Mouse (Mus musculus): ENCODE results near the gene Kcnj13.

The Kcnj13 gene

DNA sequence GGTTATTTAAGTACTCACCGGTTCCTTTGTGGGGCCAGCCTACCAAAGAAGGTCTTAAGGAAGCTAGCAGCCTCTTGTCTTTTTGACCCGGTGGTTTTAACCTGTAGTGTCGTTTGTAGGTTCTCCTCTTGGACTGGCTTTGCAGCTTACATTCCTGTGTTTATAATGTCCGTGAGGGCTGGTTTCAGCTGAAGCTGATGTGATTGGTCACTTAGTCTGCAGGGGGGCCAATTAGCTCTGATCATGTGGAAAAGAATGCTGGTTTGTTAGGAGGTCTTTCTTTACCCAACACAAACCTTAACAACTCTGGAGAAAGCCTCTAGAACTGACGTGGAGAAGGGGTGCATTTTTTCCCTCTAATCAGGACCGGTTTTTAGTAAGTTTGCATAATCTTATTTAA lies at the start of gene Kcnj13:
Kcnj13 (minus strand) TSS at position 136 of the 400 bp plus-strand sequence.
- no peak for DNase-seq (ENCODE audit: low read depth)

DNA sequence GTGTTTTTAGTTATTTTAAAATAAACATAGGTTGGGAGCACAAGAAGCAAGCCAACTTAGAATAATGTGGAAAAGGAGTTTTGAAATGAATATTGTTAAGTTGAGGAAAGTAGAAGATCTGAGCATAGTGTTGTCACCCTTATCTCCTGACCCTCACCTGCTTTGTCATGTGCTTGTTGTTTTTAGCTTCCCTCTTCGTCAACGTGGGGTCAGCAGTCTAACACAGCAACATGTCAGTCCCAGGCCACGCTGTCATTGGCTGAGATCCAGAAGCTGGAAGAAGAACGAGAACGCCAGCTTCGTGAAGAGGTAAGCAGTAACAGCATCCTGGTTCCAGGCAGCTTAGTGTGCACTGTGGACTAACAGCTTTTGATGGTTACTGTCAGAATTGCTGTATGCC lies 42.1 kb upstream of the Kcnj13 start:
- no peak for DNase-seq (ENCODE audit: low read depth)

- DNase-seq (ENCODE audit: low read depth): no peak
Measured at GRCm38 (mm10) chr1:87435125-87435524, 40.6 kb upstream of the Kcnj13 start.

GRCm38 (mm10) chr1:87418733-87419132 lies 24.2 kb upstream of the Kcnj13 start:
- peak; percentile 83 for DNase-seq (ENCODE audit: low read depth)

GRCm38 (mm10) chr1:87409380-87409779 lies 14.9 kb upstream of the Kcnj13 start:
- no peak for DNase-seq (ENCODE audit: low read depth)

GRCm38 (mm10) chr1:87406012-87406411 lies 11.5 kb upstream of the Kcnj13 start:
- peak; percentile 8 for DNase-seq (ENCODE audit: low read depth)

DNA sequence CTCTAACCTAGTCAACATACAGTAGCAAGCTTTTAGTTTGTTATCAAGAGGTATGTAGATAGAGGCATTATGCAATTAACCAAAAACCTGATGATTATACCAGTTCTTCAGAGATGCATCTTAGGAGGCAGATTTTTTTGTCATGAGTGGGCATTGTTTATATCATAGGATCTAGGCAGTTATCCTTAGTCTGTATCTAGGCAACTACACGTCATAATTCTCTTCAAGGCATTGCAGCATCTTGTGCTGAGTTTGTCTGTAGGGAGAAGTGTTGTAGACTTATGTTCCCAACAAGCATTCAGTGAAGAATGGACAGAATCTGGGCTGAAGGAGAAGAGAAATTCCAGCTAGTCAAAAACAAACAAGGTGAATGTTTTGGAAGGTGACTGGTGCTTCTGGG lies 10.2 kb upstream of the Kcnj13 start:
- DNase-seq (ENCODE audit: low read depth): no peak

- no peak for DNase-seq (ENCODE audit: low read depth)
Measured at GRCm38 (mm10) chr1:87396923-87397586, 2.5 kb upstream of the Kcnj13 start.

DNA sequence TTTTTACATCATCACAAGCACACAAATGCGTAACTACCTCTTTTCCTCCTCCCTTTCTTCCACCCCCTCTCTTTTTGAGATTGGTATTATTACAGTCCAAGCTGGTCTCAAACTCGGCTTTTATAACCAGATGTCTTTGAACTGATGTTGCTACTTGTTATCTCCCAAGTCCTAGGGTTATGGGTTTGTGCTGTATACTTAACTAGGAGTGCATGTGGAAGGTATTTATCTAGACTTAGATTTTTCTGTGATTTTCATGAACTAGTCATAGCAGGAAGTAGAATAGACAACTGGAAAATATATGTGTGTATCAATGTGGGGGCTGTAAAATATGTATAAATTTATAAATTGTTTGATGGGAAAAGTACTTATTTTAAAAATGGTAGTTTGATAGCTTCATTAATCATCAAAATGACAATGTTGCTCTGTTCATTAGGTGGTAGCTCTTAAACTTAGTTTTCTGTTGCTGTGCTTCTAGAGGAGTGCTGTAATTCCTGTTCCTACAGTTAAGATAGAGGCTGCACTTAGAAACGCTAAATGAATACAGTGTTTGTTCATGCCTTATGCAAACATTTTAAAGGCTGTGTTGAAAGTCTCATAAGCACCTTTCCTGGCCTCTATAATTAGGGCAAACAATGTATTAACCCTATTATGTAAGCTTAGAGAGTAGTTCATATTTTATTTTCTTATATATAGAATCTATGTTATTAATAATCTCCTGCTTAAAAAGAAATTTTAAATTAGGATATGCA lies 909 bp downstream of the Kcnj13 start:
- DNase-seq (ENCODE audit: low read depth): no peak

GRCm38 (mm10) chr1:87386436-87387092 lies 8.0 kb downstream of the Kcnj13 start:
- DNase-seq (ENCODE audit: low read depth): no peak

DNA sequence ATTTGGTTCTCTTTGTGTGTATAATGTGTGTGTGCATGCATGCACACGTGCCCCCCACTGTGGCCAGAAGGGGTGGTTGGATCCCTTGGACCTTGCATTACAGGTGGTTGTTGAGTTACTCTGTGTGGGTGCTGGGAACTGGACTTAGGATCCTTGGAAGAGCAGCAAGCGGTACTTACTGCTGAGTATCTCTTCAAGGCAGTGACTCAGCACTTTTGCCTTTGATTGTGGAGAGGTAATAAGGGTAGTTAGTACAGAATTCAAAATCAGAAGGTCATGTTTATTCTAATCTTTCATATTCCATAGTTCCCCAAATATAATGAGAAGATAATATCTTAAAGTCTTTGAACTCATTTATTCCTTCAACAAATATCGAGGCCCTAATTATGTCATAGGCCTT lies 13.4 kb downstream of the Kcnj13 start:
- no peak for DNase-seq (ENCODE audit: low read depth)

GRCm38 (mm10) chr1:87379919-87380318 lies 14.6 kb downstream of the Kcnj13 start:
- peak; percentile 32 for DNase-seq (ENCODE audit: low read depth)

DNA sequence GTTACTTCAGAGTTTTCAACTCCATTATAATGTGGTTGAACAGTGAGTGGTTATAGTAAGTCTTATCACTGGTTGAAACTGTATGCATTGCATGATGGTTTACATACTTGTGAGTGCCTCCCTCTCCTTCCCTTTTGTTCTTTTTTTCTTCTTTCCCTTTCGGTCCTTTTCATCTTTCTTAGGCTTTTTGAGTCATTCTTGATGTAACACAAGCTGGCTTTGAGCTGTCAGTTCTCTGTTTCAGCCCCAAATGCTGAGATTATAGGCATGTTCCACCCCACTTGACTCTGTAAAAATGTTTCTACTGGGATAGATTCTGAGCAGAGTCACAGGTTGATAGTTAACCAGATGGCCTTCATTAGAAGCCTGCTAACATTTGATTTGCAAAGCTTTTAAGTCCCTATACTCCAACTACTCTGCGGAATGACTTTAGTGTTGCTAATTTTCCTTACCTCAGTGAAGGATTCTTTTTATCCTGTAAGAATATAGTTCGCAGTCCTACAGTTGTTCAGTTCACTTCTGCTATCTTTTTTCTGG lies 16.4 kb downstream of the Kcnj13 start:
- DNase-seq (ENCODE audit: low read depth): peak; percentile 44

DNA sequence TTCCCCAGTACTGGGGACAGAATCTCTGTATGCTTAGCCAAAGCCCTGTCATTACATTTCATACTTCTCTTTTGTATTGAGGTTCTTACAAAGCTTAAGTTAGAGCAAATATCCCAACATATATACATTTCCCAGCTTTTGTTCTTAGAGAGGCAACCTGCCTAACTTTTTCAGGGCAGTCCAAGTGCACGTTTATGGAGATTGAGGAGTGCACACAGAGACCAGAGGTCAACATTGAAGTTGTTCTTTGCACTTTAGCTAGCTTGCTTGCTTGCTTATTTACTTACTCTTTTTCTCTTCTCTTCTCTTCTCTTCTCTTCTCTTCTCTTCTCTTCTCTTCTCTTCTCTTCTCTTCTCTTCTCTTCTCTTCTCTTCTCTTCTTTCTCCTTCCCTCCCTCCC lies 34.3 kb downstream of the Kcnj13 start:
- no peak for DNase-seq (ENCODE audit: low read depth)

GRCm38 (mm10) chr1:87350576-87350975 lies 44.0 kb downstream of the Kcnj13 start:
- DNase-seq (ENCODE audit: low read depth): no peak

Measured in induced T-regulatory cell, adult 2 months (primary cell).